Comparison of ENCODE assay signal across 12 mouse cellular contexts in the genomic region with DNA sequence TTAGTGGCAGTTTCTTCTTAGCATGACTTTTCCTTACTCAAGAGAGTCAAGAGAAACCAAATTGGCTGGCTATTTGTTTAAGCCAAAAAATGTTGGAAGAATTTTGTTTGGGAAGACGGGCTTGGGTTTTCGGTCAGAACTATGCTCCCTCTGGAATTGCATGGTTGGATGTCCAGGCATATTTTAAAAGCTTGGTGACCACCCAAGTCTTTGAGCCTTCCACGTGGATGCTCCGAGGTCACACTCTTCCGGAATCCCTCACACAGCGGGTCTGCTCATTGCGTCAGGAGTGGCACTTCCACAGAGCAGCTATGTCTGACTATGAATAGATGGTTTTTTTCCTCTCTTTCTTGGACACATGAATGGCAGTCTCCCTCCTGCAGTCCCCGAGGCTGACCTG. TPM values are rescaled to one million over a fixed set of nuclear protein-coding genes. Genes with fewer than 3 reads are reported as not detected.
DNase-seq lines count a peak whose midpoint lies in the region; ATAC-seq and TF ChIP-seq lines count a peak whose summit lies in the region.
"Had no signal": no experiment of that assay in that cellular context is flagged by ENCODE, and none has a peak within 500 bp of the region (broad histone marks: within the 10 kb centered on the region; RNA-seq: fewer than 3 reads in every experiment).

No protein-coding gene starts in this region.

- H3K79me2 ChIP-seq in heart, adult 2 months (replicated peaks; ENCODE audit: control insufficient read depth, insufficient read depth, low read length): 0 out of 2 replicates have a peak, but pooled peaks cover 2% of the 10 kb centered on the region
- H3K79me2 ChIP-seq in liver, adult 2 months (ENCODE audit: control insufficient read depth, insufficient read depth, low read length): peaks cover 49% of the 10 kb centered on the region

- no peak overlapping the region for H3K4me2 ChIP-seq in embryonic facial prominence, embryonic 13.5 days
- H3K4me2 ChIP-seq in liver, postnatal 0 days (ENCODE audit: low read depth, low read length): peak overlapping the region; percentile 59; the same call in 1 of the 2 replicates
- H3K4me2 ChIP-seq in hindbrain, embryonic 11.5 days (replicated peaks; ENCODE audit: low read depth, low read length): no peak overlapping the region

- H3K9ac ChIP-seq in heart, adult 2 months (ENCODE audit: low read depth, low read length): no peak overlapping the region
- H3K9ac ChIP-seq in liver, adult 2 months (ENCODE audit: low read depth, low read length): no peak overlapping the region
- no peak overlapping the region for H3K9ac ChIP-seq in embryonic facial prominence, embryonic 13.5 days
- H3K9ac ChIP-seq in liver, postnatal 0 days (replicated peaks): peak overlapping the region; percentile 53; the same call in 1 of the 2 replicates
- no peak overlapping the region for H3K9ac ChIP-seq in hindbrain, embryonic 11.5 days (ENCODE audit: low read depth, low read length)

- H3K36me3 ChIP-seq in heart, adult 2 months (ENCODE audit: control insufficient read depth, insufficient read depth, low read length): no peaks in the 10 kb centered on the region
- H3K36me3 ChIP-seq in liver, adult 2 months (ENCODE audit: control insufficient read depth, insufficient read depth, low read length): no peaks in the 10 kb centered on the region
- no peaks in the 10 kb centered on the region for H3K36me3 ChIP-seq in embryonic facial prominence, embryonic 13.5 days
- no peaks in the 10 kb centered on the region for H3K36me3 ChIP-seq in liver, postnatal 0 days (replicated peaks; ENCODE audit: insufficient read depth, low read length)
- no peaks in the 10 kb centered on the region for H3K36me3 ChIP-seq in hindbrain, embryonic 11.5 days (ENCODE audit: control insufficient read depth, insufficient read depth, low read length)

- no peak overlapping the region for H3K4me3 ChIP-seq in heart, adult 2 months
- no peak overlapping the region for H3K4me3 ChIP-seq in liver, adult 2 months (ENCODE audit: insufficient read depth, low read depth, low read length)
- no peak overlapping the region for H3K4me3 ChIP-seq in embryonic facial prominence, embryonic 13.5 days
- no peak overlapping the region for H3K4me3 ChIP-seq in liver, postnatal 0 days (ENCODE audit: low read depth, low read length)
- H3K4me3 ChIP-seq in hindbrain, embryonic 11.5 days (ENCODE audit: low read depth, low read length): no peak overlapping the region
- no peak overlapping the region for H3K4me3 ChIP-seq in left cerebral cortex, adult 2 months

- intact Hi-C loops in heart, adult 2 months (cut with DNase I): no loop called here
- intact Hi-C loops in heart, postnatal 36 days (cut with DNase I): no loop called here
- intact Hi-C loops in left cerebral cortex, adult 2 months (cut with DNase I): no loop called here

- H3K27ac ChIP-seq in heart, adult 2 months: peak overlapping the region; percentile 18
- H3K27ac ChIP-seq in liver, adult 2 months (replicated peaks; ENCODE audit: insufficient read depth, low read depth, low read length): peak overlapping the region; percentile 53; the same call in 1 of the 2 replicates
- peak overlapping the region; percentile 11; the same call in 1 of the 2 replicates for H3K27ac ChIP-seq in embryonic facial prominence, embryonic 13.5 days
- H3K27ac ChIP-seq in liver, postnatal 0 days (ENCODE audit: low read depth): peak overlapping the region; percentile 84
- no peak overlapping the region for H3K27ac ChIP-seq in hindbrain, embryonic 11.5 days (ENCODE audit: low read depth, low read length)
- H3K27ac ChIP-seq in left cerebral cortex, adult 2 months: no peak overlapping the region

- no peak for ATAC-seq in embryonic facial prominence, embryonic 13.5 days (ENCODE audit: insufficient number of reproducible peaks, insufficient read depth, low FRiP score, low TSS enrichment, low read depth)
- ATAC-seq in liver, postnatal 0 days: no peak
- no peak for ATAC-seq in hindbrain, embryonic 11.5 days (ENCODE audit: low FRiP score)

- peak in 1 of 2 experiments; percentile 29 for DNase-seq in heart, adult 2 months
- DNase-seq in heart, postnatal 36 days: no peak
- no peak for DNase-seq in liver, adult 2 months (ENCODE audit: extremely low read depth, low read depth, low spot score)
- no peak for DNase-seq in liver
- DNase-seq in liver, postnatal 0 days: no peak
- DNase-seq in hindbrain, embryonic 11.5 days (ENCODE audit: low spot score): no peak
- DNase-seq in left cerebral cortex, adult 2 months (ENCODE audit: extremely low spot score in 1 of 2, low spot score in 2 of 2): no peak
- DNase-seq: cerebellum, postnatal 36 days; gastrocnemius, postnatal 25 days; layer of hippocampus, postnatal 36 days; thymus, postnatal 4 days had no signal

- no peaks in the 10 kb centered on the region for H3K27me3 ChIP-seq in heart, adult 2 months (ENCODE audit: control insufficient read depth, insufficient read depth, low read length)
- no peaks in the 10 kb centered on the region for H3K27me3 ChIP-seq in liver, adult 2 months (ENCODE audit: control insufficient read depth, insufficient read depth, low read length)
- H3K27me3 ChIP-seq in embryonic facial prominence, embryonic 13.5 days: no peaks in the 10 kb centered on the region
- H3K27me3 ChIP-seq in liver, postnatal 0 days (ENCODE audit: insufficient read depth, low read length): no peaks in the 10 kb centered on the region
- H3K27me3 ChIP-seq in hindbrain, embryonic 11.5 days (ENCODE audit: control insufficient read depth, insufficient read depth, low read length): no peaks in the 10 kb centered on the region

- H3K4me1 ChIP-seq in heart, adult 2 months (ENCODE audit: control insufficient read depth, insufficient read depth, low read length): peaks cover 41% of the 10 kb centered on the region
- H3K4me1 ChIP-seq in liver, adult 2 months (ENCODE audit: control insufficient read depth, insufficient read depth, low read length): peaks cover 58% of the 10 kb centered on the region
- peaks cover 58% of the 10 kb centered on the region for H3K4me1 ChIP-seq in embryonic facial prominence, embryonic 13.5 days
- peaks cover 86% of the 10 kb centered on the region for H3K4me1 ChIP-seq in liver, postnatal 0 days (ENCODE audit: insufficient read depth)
- H3K4me1 ChIP-seq in hindbrain, embryonic 11.5 days (replicated peaks; ENCODE audit: control insufficient read depth, insufficient read depth, low read length): peaks cover 9% of the 10 kb centered on the region; the same call in 1 of the 2 replicates

- WGBS in heart, adult 2 months: 69% methylated on average over 8 of the region's 8 CpGs
- WGBS in liver, adult 2 months: 81% methylated on average over 8 of the region's 8 CpGs
- 83% methylated on average over 8 of the region's 8 CpGs for WGBS in embryonic facial prominence, embryonic 13.5 days
- WGBS in liver, postnatal 0 days (ENCODE audit: insufficient replicate concordance): 82% methylated on average over 8 of the region's 8 CpGs
- 57% methylated on average over 8 of the region's 8 CpGs for WGBS in hindbrain, embryonic 11.5 days

- TF ChIP-seq POLR2A in heart, adult 2 months (IDR thresholded peaks at IDR 0.05; ENCODE audit: insufficient read depth, low read depth, low read length): no peak
- TF ChIP-seq POLR2A in liver, adult 2 months (IDR thresholded peaks at IDR 0.05; ENCODE audit: extremely low read depth, insufficient read depth, low read length): no peak

- H3K9me3 ChIP-seq in embryonic facial prominence, embryonic 13.5 days: no peaks in the 10 kb centered on the region
- no peaks in the 10 kb centered on the region for H3K9me3 ChIP-seq in liver, postnatal 0 days (ENCODE audit: low read length)
- H3K9me3 ChIP-seq in hindbrain, embryonic 11.5 days (ENCODE audit: control insufficient read depth, low read length): no peaks in the 10 kb centered on the region

- no peak for TF ChIP-seq CTCF in heart, adult 2 months (IDR thresholded peaks at IDR 0.05)
- no peak for TF ChIP-seq CTCF in liver, adult 2 months (IDR thresholded peaks at IDR 0.05; ENCODE audit: low read depth, low read length)
- no peak for TF ChIP-seq CTCF in liver, postnatal 0 days (IDR thresholded peaks at IDR 0.05; ENCODE audit: low read depth)
- TF ChIP-seq CTCF in left cerebral cortex, adult 2 months (IDR thresholded peaks at IDR 0.05): no peak

- TF ChIP-seq EP300 in heart, adult 2 months (IDR thresholded peaks at IDR 0.05; ENCODE audit: insufficient read depth, low read depth, low read length): no peak
- TF ChIP-seq EP300 in liver, postnatal 0 days (IDR thresholded peaks at IDR 0.05; ENCODE audit: low read depth): no peak

RNA-seq across cellular contexts. Expression of a gene that starts 23.6 kb away (rescaled TPM):
- 1 to 10 TPM; 2.9 to 3.3 TPM for total RNA-seq in heart, adult 2 months (2021)
- 5.5 and 5.8 TPM in 2 replicates for polyA plus RNA-seq in heart, adult 2 months (2012; rRNA removed)
- 1 to 10 TPM; 4.0 to 4.7 TPM for total RNA-seq in heart, postnatal 36 days (2021)
- total RNA-seq in liver, adult 2 months (2014; rRNA removed): 13.6 and 17.1 TPM in 2 replicates
- polyA plus RNA-seq in liver, adult 2 months (2012; rRNA removed): 51.0 and 58.8 TPM in 2 replicates
- polyA plus RNA-seq in embryonic facial prominence, embryonic 13.5 days (2015; fragmentation: Nextera tagmentation; extraction: Ambion mirVana): 110 and 114 TPM in 2 replicates
- 30.6 and 39.7 TPM in 2 replicates for polyA plus RNA-seq in liver, postnatal 0 days (2015; fragmentation: Nextera tagmentation; extraction: Ambion mirVana)
- 84.5 and 87.8 TPM in 2 replicates for polyA plus RNA-seq in hindbrain, embryonic 11.5 days (2014; fragmentation: Nextera tagmentation; extraction: Ambion mirVana)
- 10 to 100 TPM; 28.2 to 29.4 TPM for total RNA-seq in left cerebral cortex, adult 2 months (2021)

Comparison
In these comparisons a context has a peak if more than half of its experiments do, and no peak if none do; other contexts are left out.
1. H3K27ac ChIP-seq: peak in heart, adult 2 months (single experiment), liver, adult 2 months (single experiment), embryonic facial prominence, embryonic 13.5 days (single experiment) and liver, postnatal 0 days (single experiment); none in hindbrain, embryonic 11.5 days (single experiment) and left cerebral cortex, adult 2 months (single experiment).